Mouse (Mus musculus): Measurements from ENCODE around the gene Ccdc171. TPM values are rescaled to one million over a fixed set of nuclear protein-coding genes. Genes with fewer than 3 reads are reported as not detected.

Ccdc171 gene
- polyA plus RNA-seq, 1 experiment from 2014 or later: 5.9 TPM

GRCm38 (mm10) chr4:83739137-83739890, 214.0 kb downstream of the Ccdc171 start:
- Histone ChIP-seq H3K9ac (ENCODE audit: low read length) (no peak overlapping the region), H3K9me3 (ENCODE audit: control insufficient read depth, low read length) (no peaks in the 10 kb centered on the region), H3K4me1 (ENCODE audit: control insufficient read depth, insufficient read depth, low read length) (peaks cover 11% of the 10 kb centered on the region), H3K4me2 (ENCODE audit: low read depth, severe bottlenecking) (no peak overlapping the region), H3K27me3 (ENCODE audit: control insufficient read depth, insufficient read depth, low read length) (no peaks in the 10 kb centered on the region), H3K27ac (replicated peaks; ENCODE audit: low read depth, low read length) (no peak overlapping the region), H3K36me3 (ENCODE audit: control insufficient read depth, insufficient read depth, low read length) (no peaks in the 10 kb centered on the region), H3K4me3 (ENCODE audit: low read depth, low read length) (no peak overlapping the region)
- WGBS: 41% methylated on average over 9 of the region's 9 CpGs
- DNase-seq (ENCODE audit: low spot score): no peak
- ATAC-seq (ENCODE audit: insufficient number of reproducible peaks, low FRiP score, low TSS enrichment, low read depth): no peak

- no peak for DNase-seq (ENCODE audit: low spot score)
- 32% methylated on average over 4 of the region's 4 CpGs for WGBS
- H3K4me3 ChIP-seq (ENCODE audit: low read depth, low read length): no peak overlapping the region
- H3K9ac ChIP-seq (ENCODE audit: low read length): no peak overlapping the region
- no peak for ATAC-seq (ENCODE audit: insufficient number of reproducible peaks, low FRiP score, low TSS enrichment, low read depth)
- no peak overlapping the region for H3K4me2 ChIP-seq (ENCODE audit: low read depth, severe bottlenecking)
- H3K4me1 ChIP-seq (ENCODE audit: control insufficient read depth, insufficient read depth, low read length): peaks cover 11% of the 10 kb centered on the region
- no peak overlapping the region for H3K27ac ChIP-seq (replicated peaks; ENCODE audit: low read depth, low read length)
- H3K9me3 ChIP-seq (ENCODE audit: control insufficient read depth, low read length): no peaks in the 10 kb centered on the region
- no peaks in the 10 kb centered on the region for H3K36me3 ChIP-seq (ENCODE audit: control insufficient read depth, insufficient read depth, low read length)
- H3K27me3 ChIP-seq (ENCODE audit: control insufficient read depth, insufficient read depth, low read length): no peaks in the 10 kb centered on the region
Observed at GRCm38 (mm10) chr4:83739891-83740277, 214.5 kb downstream of the Ccdc171 start.

GRCm38 (mm10) chr4:83742806-83743460, 217.6 kb downstream of the Ccdc171 start:
- H3K9me3 ChIP-seq (ENCODE audit: control insufficient read depth, low read length): no peaks in the 10 kb centered on the region
- no peaks in the 10 kb centered on the region for H3K36me3 ChIP-seq (ENCODE audit: control insufficient read depth, insufficient read depth, low read length)
- H3K4me1 ChIP-seq (ENCODE audit: control insufficient read depth, insufficient read depth, low read length): peaks cover 11% of the 10 kb centered on the region
- no peak overlapping the region for H3K4me3 ChIP-seq (ENCODE audit: low read depth, low read length)
- no peak overlapping the region for H3K9ac ChIP-seq (ENCODE audit: low read length)
- no peaks in the 10 kb centered on the region for H3K27me3 ChIP-seq (ENCODE audit: control insufficient read depth, insufficient read depth, low read length)
- WGBS: 29% methylated on average over 12 of the region's 12 CpGs
- ATAC-seq (ENCODE audit: insufficient number of reproducible peaks, low FRiP score, low TSS enrichment, low read depth) (no peak), DNase-seq (ENCODE audit: low spot score) (no peak)
- no peak overlapping the region for H3K4me2 ChIP-seq (ENCODE audit: low read depth, severe bottlenecking)
- no peak overlapping the region for H3K27ac ChIP-seq (replicated peaks; ENCODE audit: low read depth, low read length)

GRCm38 (mm10) chr4:83775136-83775535, 249.8 kb downstream of the Ccdc171 start:
- DNase-seq (ENCODE audit: low spot score) (no peak), ATAC-seq (ENCODE audit: insufficient number of reproducible peaks, low FRiP score, low TSS enrichment, low read depth) (no peak)
- H3K4me1 ChIP-seq (ENCODE audit: control insufficient read depth, insufficient read depth, low read length): no peaks in the 10 kb centered on the region

GRCm38 (mm10) chr4:83780044-83780443, 254.7 kb downstream of the Ccdc171 start:
- Histone ChIP-seq H3K4me1 (ENCODE audit: control insufficient read depth, insufficient read depth, low read length) (no peaks in the 10 kb centered on the region), H3K4me2 (ENCODE audit: low read depth, severe bottlenecking) (no peak overlapping the region), H3K36me3 (ENCODE audit: control insufficient read depth, insufficient read depth, low read length) (no peaks in the 10 kb centered on the region), H3K27me3 (ENCODE audit: control insufficient read depth, insufficient read depth, low read length) (no peaks in the 10 kb centered on the region), H3K27ac (replicated peaks; ENCODE audit: low read depth, low read length) (no peak overlapping the region), H3K9me3 (ENCODE audit: control insufficient read depth, low read length) (no peaks in the 10 kb centered on the region), H3K4me3 (ENCODE audit: low read depth, low read length) (no peak overlapping the region), H3K9ac (ENCODE audit: low read length) (no peak overlapping the region)
- ATAC-seq (ENCODE audit: insufficient number of reproducible peaks, low FRiP score, low TSS enrichment, low read depth) (no peak), DNase-seq (ENCODE audit: low spot score) (no peak)
- WGBS: 98% methylated on average over 4 of the region's 4 CpGs

More at GRCm38 (mm10) chr4:83775136-83775535, 249.8 kb downstream of the Ccdc171 start:
- Histone ChIP-seq H3K9me3 (ENCODE audit: control insufficient read depth, low read length) (no peaks in the 10 kb centered on the region), H3K27me3 (ENCODE audit: control insufficient read depth, insufficient read depth, low read length) (no peaks in the 10 kb centered on the region), H3K27ac (replicated peaks; ENCODE audit: low read depth, low read length) (no peak overlapping the region), H3K9ac (ENCODE audit: low read length) (no peak overlapping the region), H3K36me3 (ENCODE audit: control insufficient read depth, insufficient read depth, low read length) (no peaks in the 10 kb centered on the region), H3K4me2 (ENCODE audit: low read depth, severe bottlenecking) (no peak overlapping the region), H3K4me3 (ENCODE audit: low read depth, low read length) (no peak overlapping the region)
- WGBS: 94% methylated on average over 6 of the region's 6 CpGs

- Histone ChIP-seq H3K27ac (replicated peaks; ENCODE audit: low read depth, low read length) (no peak overlapping the region), H3K36me3 (ENCODE audit: control insufficient read depth, insufficient read depth, low read length) (no peaks in the 10 kb centered on the region), H3K27me3 (ENCODE audit: control insufficient read depth, insufficient read depth, low read length) (no peaks in the 10 kb centered on the region), H3K9me3 (ENCODE audit: control insufficient read depth, low read length) (no peaks in the 10 kb centered on the region), H3K4me3 (ENCODE audit: low read depth, low read length) (no peak overlapping the region), H3K4me2 (ENCODE audit: low read depth, severe bottlenecking) (no peak overlapping the region), H3K4me1 (ENCODE audit: control insufficient read depth, insufficient read depth, low read length) (no peaks in the 10 kb centered on the region), H3K9ac (ENCODE audit: low read length) (no peak overlapping the region)
- ATAC-seq (ENCODE audit: insufficient number of reproducible peaks, low FRiP score, low TSS enrichment, low read depth) (no peak), DNase-seq (ENCODE audit: low spot score) (no peak)
- WGBS: 88% methylated on average over 2 of the region's 2 CpGs
Observed at GRCm38 (mm10) chr4:83785115-83785514, 259.8 kb downstream of the Ccdc171 start.

- ATAC-seq (ENCODE audit: insufficient number of reproducible peaks, low FRiP score, low TSS enrichment, low read depth): no peak
- no peak overlapping the region for H3K9ac ChIP-seq (ENCODE audit: low read length)
- no peaks in the 10 kb centered on the region for H3K9me3 ChIP-seq (ENCODE audit: control insufficient read depth, low read length)
- H3K4me2 ChIP-seq (ENCODE audit: low read depth, severe bottlenecking): no peak overlapping the region
- no peak overlapping the region for H3K4me3 ChIP-seq (ENCODE audit: low read depth, low read length)
- no peaks in the 10 kb centered on the region for H3K27me3 ChIP-seq (ENCODE audit: control insufficient read depth, insufficient read depth, low read length)
- 14% methylated on average over 13 of the region's 13 CpGs for WGBS
- peaks cover 3% of the 10 kb centered on the region; the same call in 1 of the 2 replicates for H3K4me1 ChIP-seq (ENCODE audit: control insufficient read depth, insufficient read depth, low read length)
- H3K36me3 ChIP-seq (ENCODE audit: control insufficient read depth, insufficient read depth, low read length): no peaks in the 10 kb centered on the region
- peak; percentile 64 for DNase-seq (ENCODE audit: low spot score)
- H3K27ac ChIP-seq (replicated peaks; ENCODE audit: low read depth, low read length): no peak overlapping the region
Observed at GRCm38 (mm10) chr4:83791811-83792210, 266.5 kb downstream of the Ccdc171 start.

GRCm38 (mm10) chr4:83794315-83794922, 269.1 kb downstream of the Ccdc171 start:
- Histone ChIP-seq H3K4me2 (ENCODE audit: low read depth, severe bottlenecking) (no peak overlapping the region), H3K27ac (replicated peaks; ENCODE audit: low read depth, low read length) (no peak overlapping the region), H3K4me1 (ENCODE audit: control insufficient read depth, insufficient read depth, low read length) (peaks cover 6% of the 10 kb centered on the region), H3K4me3 (ENCODE audit: low read depth, low read length) (no peak overlapping the region), H3K27me3 (ENCODE audit: control insufficient read depth, insufficient read depth, low read length) (no peaks in the 10 kb centered on the region), H3K9ac (ENCODE audit: low read length) (no peak overlapping the region), H3K36me3 (ENCODE audit: control insufficient read depth, insufficient read depth, low read length) (no peaks in the 10 kb centered on the region), H3K9me3 (ENCODE audit: control insufficient read depth, low read length) (no peaks in the 10 kb centered on the region)
- 0 out of 2 replicates have a peak, but pooled peaks have one; percentile 13 for ATAC-seq (ENCODE audit: insufficient number of reproducible peaks, low FRiP score, low TSS enrichment, low read depth)
- WGBS: 22% methylated on average over 9 of the region's 9 CpGs
- DNase-seq (ENCODE audit: low spot score): peak; percentile 75
